Mouse (Mus musculus): ENCODE measurements around the gene Bahcc1.

The Bahcc1 gene

GRCm38 (mm10) chr11:120314721-120315415, 82.1 kb downstream of the Bahcc1 start:
- no peak for DNase-seq (ENCODE audit: low spot score in 2 of 2)

- no peak for DNase-seq (ENCODE audit: low spot score in 2 of 2)
Measured at GRCm38 (mm10) chr11:120315416-120315761, 82.6 kb downstream of the Bahcc1 start.

GRCm38 (mm10) chr11:120315832-120316689, 83.3 kb downstream of the Bahcc1 start:
- peak; percentile 76 to 86 for DNase-seq (ENCODE audit: low spot score in 2 of 2)

- DNase-seq (ENCODE audit: low spot score in 2 of 2) = no peak
Measured at GRCm38 (mm10) chr11:120316690-120317254, 84.0 kb downstream of the Bahcc1 start.

- DNase-seq (ENCODE audit: low spot score in 2 of 2) = no peak
Measured at GRCm38 (mm10) chr11:120317456-120317855, 84.7 kb downstream of the Bahcc1 start.

GRCm38 (mm10) chr11:120319310-120319709, 86.6 kb downstream of the Bahcc1 start:
- DNase-seq (ENCODE audit: low spot score in 2 of 2) = no peak

- no peak for DNase-seq (ENCODE audit: low spot score in 2 of 2)
Measured at GRCm38 (mm10) chr11:120320156-120320555, 87.4 kb downstream of the Bahcc1 start.

- DNase-seq (ENCODE audit: low spot score in 2 of 2) = no peak
Measured at GRCm38 (mm10) chr11:120335431-120336021, 102.8 kb downstream of the Bahcc1 start.

- no peak for DNase-seq (ENCODE audit: low spot score in 2 of 2)
Measured at GRCm38 (mm10) chr11:120337447-120337846, 104.7 kb downstream of the Bahcc1 start.

GRCm38 (mm10) chr11:120338786-120339185, 106.0 kb downstream of the Bahcc1 start:
- no peak for DNase-seq (ENCODE audit: low spot score in 2 of 2)

- no peak for DNase-seq (ENCODE audit: low spot score in 2 of 2)
Measured at GRCm38 (mm10) chr11:120339978-120340513, 107.3 kb downstream of the Bahcc1 start.

- DNase-seq (ENCODE audit: low spot score in 2 of 2) = no peak
Measured at GRCm38 (mm10) chr11:120341661-120342060, 108.9 kb downstream of the Bahcc1 start.
